26 mouse cellular contexts compared by ENCODE assay signal in the genomic region with DNA sequence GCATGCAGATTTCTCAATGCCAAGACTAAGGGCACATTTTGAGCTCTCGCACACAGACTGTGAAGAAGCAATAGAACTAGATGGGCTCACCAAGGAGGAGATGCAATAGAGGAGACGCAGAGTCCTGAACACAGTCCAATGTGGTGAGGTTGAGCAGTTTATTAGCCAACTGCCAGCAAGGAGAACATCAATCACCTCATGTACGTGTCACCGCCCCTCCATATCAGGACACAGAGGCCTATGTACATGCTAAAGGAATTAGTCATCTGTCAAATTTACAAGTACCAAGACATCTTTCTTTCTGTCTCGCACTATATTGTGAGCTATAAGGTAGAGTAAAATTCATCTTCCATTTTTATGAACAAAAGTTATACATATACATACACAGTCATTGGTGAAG.
"Had no signal": no experiment of that assay in that cellular context is flagged by ENCODE, and none has a peak within 500 bp of the region (broad histone marks: within the 10 kb centered on the region; RNA-seq: fewer than 3 reads in every experiment).

No protein-coding gene starts in this region.

- H3K27me3 ChIP-seq: heart, embryonic 12.5 days; heart, embryonic 13.5 days; heart, embryonic 15.5 days; hindbrain, embryonic 12.5 days; hindbrain, embryonic 13.5 days; hindbrain, embryonic 15.5 days; intestine, embryonic 15.5 days; kidney, embryonic 15.5 days had no signal

- H3K36me3 ChIP-seq: heart, embryonic 12.5 days; heart, embryonic 13.5 days; heart, embryonic 15.5 days; hindbrain, embryonic 10.5 days; hindbrain, embryonic 12.5 days; hindbrain, embryonic 13.5 days; hindbrain, embryonic 15.5 days; intestine, embryonic 15.5 days; kidney, embryonic 15.5 days had no signal

- DNase-seq: heart, postnatal 10 days; heart, postnatal 14 days; heart, postnatal 36 days; heart, postnatal 4 days; kidney, adult 11 months; kidney, adult 2 months; kidney, adult 8-10 months; kidney, adult 9 months; kidney, postnatal 10 days; kidney, postnatal 14 days; kidney, postnatal 25 days; kidney, postnatal 36 days; kidney, postnatal 4 days; layer of hippocampus, adult 9-11 months; layer of hippocampus, postnatal 36 days had no signal

- H3K4me3 ChIP-seq: heart, embryonic 12.5 days; heart, embryonic 13.5 days; heart, embryonic 15.5 days; hindbrain, embryonic 10.5 days; hindbrain, embryonic 12.5 days; hindbrain, embryonic 13.5 days; hindbrain, embryonic 15.5 days; intestine, embryonic 15.5 days; kidney, embryonic 15.5 days; layer of hippocampus, adult 2 months; left cerebral cortex, adult 2 months had no signal
